Mouse (Mus musculus) CH12.LX (cell line): ENCODE measurements around the gene Ndufb10. TPM values are rescaled to one million over a fixed set of nuclear protein-coding genes. Genes with fewer than 3 reads are reported as not detected.

Source experiments
- DNase-seq: peaks from one replicate; pipeline ENCODE4 v3.0.0-alpha.2; 2013; ENCODE audit errors: extremely low read depth
- H3K27ac ChIP-seq: 2 replicates; pipeline ENCODE4 v1.5.1; 2012; ENCODE audit warnings: low read depth, mild to moderate bottlenecking, control low read depth, moderate library complexity; ENCODE audit not compliant: insufficient read depth
- H3K27me3 ChIP-seq: replicated peaks from 2 replicates; pipeline ENCODE3; 2012; ENCODE audit warnings: inconsistent platforms
- H3K36me3 ChIP-seq, 2 experiments: replicated peaks in 1 of 2; 2 replicates each; pipeline versions ENCODE3 to v1.6.1; 2012; ENCODE audit warnings: inconsistent platforms in 1 of 2, low read length in 1 of 2, mild to moderate bottlenecking in 1 of 2, mixed read lengths in 1 of 2, moderate library complexity in 1 of 2; ENCODE audit not compliant: control insufficient read depth in 1 of 2, insufficient read depth in 1 of 2
- H3K4me1 ChIP-seq, 2 experiments: 2 replicates each; pipeline ENCODE4 v1.6.1; 2012; ENCODE audit warnings: inconsistent platforms in 1 of 2, moderate library complexity in 1 of 2; ENCODE audit not compliant: insufficient read depth in 2 of 2, control insufficient read depth in 1 of 2
- H3K4me2 ChIP-seq: 2 replicates; pipeline ENCODE4 v1.6.1; 2012; ENCODE audit warnings: low read depth, mild to moderate bottlenecking, control low read depth; ENCODE audit not compliant: poor library complexity, insufficient read depth, severe bottlenecking
- H3K4me3 ChIP-seq, 3 experiments: fragments of 150-350 bp in 1 of 3; sonication (generic) in 1 of 3; replicated peaks in 1 of 3; 2 replicates each; pipeline versions ENCODE3 to v1.5.1; 2011 to 2012; ENCODE audit warnings: low read depth in 2 of 3, low read length in 2 of 3, mild to moderate bottlenecking in 2 of 3, moderate library complexity in 2 of 3, control low read depth in 1 of 3, improper control_type of control experiment in 1 of 3, inconsistent platforms in 1 of 3, mixed read lengths in 1 of 3; ENCODE audit not compliant: poor library complexity in 1 of 3
- H3K79me2 ChIP-seq: replicated peaks from 2 replicates; pipeline ENCODE4 v1.6.1; 2012; ENCODE audit warnings: mild to moderate bottlenecking, moderate library complexity; ENCODE audit not compliant: control insufficient read depth, poor library complexity, insufficient read depth, severe bottlenecking; ENCODE audit errors: extremely low read depth
- H3K9ac ChIP-seq: 2 replicates; pipeline ENCODE4 v1.6.1; 2012; ENCODE audit warnings: low read depth, mild to moderate bottlenecking, control low read depth, moderate library complexity; ENCODE audit not compliant: insufficient read depth
- H3K9me3 ChIP-seq: replicated peaks from 2 replicates; pipeline ENCODE3; 2012; ENCODE audit warnings: low read length, inconsistent platforms, mixed read lengths
- CHD2 ChIP-seq: IDR thresholded peaks from 2 replicates; pipeline ENCODE4 v1.6.1; 2011; ENCODE audit warnings: low read length, improper control_type of control experiment
- CTCF ChIP-seq, 2 experiments: IDR thresholded peaks in 1 of 2; conservative IDR thresholded peaks in 1 of 2; 2 replicates each; pipeline ENCODE4 v1.5.1; 2011 to 2012; ENCODE audit warnings: low read depth in 2 of 2, low read length in 2 of 2, improper control_type of control experiment in 1 of 2, inconsistent platforms in 1 of 2, mild to moderate bottlenecking in 1 of 2, moderate library complexity in 1 of 2
- E2F4 ChIP-seq: IDR thresholded peaks from 2 replicates; pipeline ENCODE4 v1.6.1; 2011; ENCODE audit warnings: low read depth, low read length, improper control_type of control experiment; ENCODE audit not compliant: insufficient replicate concordance
- ELF1 ChIP-seq: IDR thresholded peaks from 2 replicates; pipeline ENCODE4 v1.6.1; 2014; ENCODE audit warnings: low read depth, mild to moderate bottlenecking, inconsistent platforms, low read length, improper control_type of control experiment
- HCFC1 ChIP-seq: IDR thresholded peaks from 2 replicates; pipeline ENCODE4 v1.6.1; 2012; ENCODE audit warnings: low read depth, mild to moderate bottlenecking, inconsistent platforms, low read length, improper control_type of control experiment
- MXI1 ChIP-seq: IDR thresholded peaks from 2 replicates; pipeline ENCODE4 v1.6.1; 2011; ENCODE audit warnings: mild to moderate bottlenecking, low read depth, low read length, improper control_type of control experiment
- POLR2A ChIP-seq: IDR thresholded peaks from 2 replicates; pipeline ENCODE4 v1.6.1; 2011; ENCODE audit warnings: low read depth, mild to moderate bottlenecking, improper control_type of control experiment, low read length
- RAD21 ChIP-seq: IDR thresholded peaks from 2 replicates; pipeline ENCODE4 v1.6.1; 2011; ENCODE audit warnings: low read depth, mild to moderate bottlenecking, low read length, improper control_type of control experiment, moderate library complexity
- RCOR1 ChIP-seq: conservative IDR thresholded peaks from 2 replicates; pipeline ENCODE4 v1.6.1; 2012; ENCODE audit warnings: low read depth, mild to moderate bottlenecking, inconsistent platforms, low read length, improper control_type of control experiment
- TBP ChIP-seq: conservative IDR thresholded peaks from 2 replicates; pipeline ENCODE4 v1.6.1; 2011; ENCODE audit warnings: low read depth, low read length, improper control_type of control experiment
- UBTF ChIP-seq: IDR thresholded peaks from 2 replicates; pipeline ENCODE4 v1.6.1; 2012; ENCODE audit warnings: low read depth, mild to moderate bottlenecking, inconsistent platforms, low read length, improper control_type of control experiment, moderate library complexity
- USF1 ChIP-seq: IDR thresholded peaks from 2 replicates; pipeline ENCODE4 v1.6.1; 2014; ENCODE audit warnings: low read depth, mild to moderate bottlenecking, inconsistent platforms, low read length, improper control_type of control experiment
- USF2 ChIP-seq: conservative IDR thresholded peaks from 2 replicates; pipeline ENCODE4 v1.6.1; 2011; ENCODE audit warnings: low read depth, low read length, improper control_type of control experiment
- ZC3H11A ChIP-seq: IDR thresholded peaks from 2 replicates; pipeline ENCODE4 v1.6.1; 2012; ENCODE audit warnings: low read depth, mild to moderate bottlenecking, inconsistent platforms, low read length, improper control_type of control experiment
- ZMIZ1 ChIP-seq: IDR thresholded peaks from 2 replicates; pipeline ENCODE4 v1.6.1; 2012; ENCODE audit warnings: low read depth, mild to moderate bottlenecking, inconsistent platforms, low read length, improper control_type of control experiment
- ZNF384 ChIP-seq: IDR thresholded peaks from 2 replicates; pipeline ENCODE4 v1.6.1; 2012; ENCODE audit warnings: low read depth, low read length, improper control_type of control experiment, inconsistent platforms
- dilution Hi-C: fragments of 300-500 bp; cut with MboI; formaldehyde crosslinking; loops from 2 replicates; pipeline ENCODE4 v1.14.3; 2020; ENCODE audit warnings: low sequenced_read_pairs; ENCODE audit not compliant: extremely low pct_unique_long_range_greater_than_20kb, extremely low pct_ligation_motif_present
- in situ Hi-C: fragments of 300-500 bp; cut with MboI; formaldehyde crosslinking; loops from 3 replicates; pipeline ENCODE4 v1.14.3; 2019; ENCODE audit warnings: low sequenced_read_pairs, low pct_ligation_motif_present, low pct_unique_long_range_greater_than_20kb, mixed read lengths
- polyA plus RNA-seq: library from polyadenylated mRNA; unstranded; fragments of >175 nt; gene quantifications from 2 replicates; pipeline ENCODE4 v1.2.1, GENCODE M21; 2012; ENCODE audit warnings: low read depth; ENCODE audit not compliant: insufficient read length
- total RNA-seq, 2 experiments: library from RNA; depleted of rRNA; stranded (reverse); fragments of 300-350 nt in 1 of 2; fragments of >200 nt in 1 of 2; gene quantifications; 2 replicates each; pipeline ENCODE4 v1.2.3; 2012 to 2014

Ndufb10 gene
- total and polyA plus RNA-seq, 3 experiments: 136 to 207 (median 188) TPM

- peaks cover 0 to 24% of the 10 kb centered on the region in 2 experiments; a peak in 2 of 4 replicates for H3K4me1 ChIP-seq
- TF ChIP-seq ZMIZ1 (no peak), USF1 (no peak), ZNF384 (no peak), HCFC1 (no peak), TBP (no peak), USF2 (no peak), CHD2 (no peak), UBTF (no peak), MXI1 (no peak), POLR2A (no peak), CTCF (conservative IDR thresholded peaks at IDR 0.05 in 1 of 2, IDR thresholded peaks at IDR 0.05 in 1 of 2; ENCODE audit: low read depth in 2 of 2, low read length in 2 of 2) (no peak), RCOR1 (no peak)
- H3K79me2 ChIP-seq: peaks cover 7% of the 10 kb centered on the region; the same call in 1 of the 2 replicates
- in situ Hi-C loops: no loop called here
- no peaks in the 10 kb centered on the region for H3K27me3 ChIP-seq
- H3K4me2 ChIP-seq: no peak overlapping the region
- peaks cover 0 to 2% of the 10 kb centered on the region in 2 experiments for H3K36me3 ChIP-seq
- no peak for DNase-seq
- dilution Hi-C loops: no loop called here
- no peaks in the 10 kb centered on the region for H3K9me3 ChIP-seq
- H3K9ac ChIP-seq: no peak overlapping the region
- no peak overlapping the region for H3K27ac ChIP-seq
- no peak overlapping the region for H3K4me3 ChIP-seq
Measured at GRCm38 (mm10) chr17:24728184-24728583, 3.9 kb upstream of the Ndufb10 start.

DNA sequence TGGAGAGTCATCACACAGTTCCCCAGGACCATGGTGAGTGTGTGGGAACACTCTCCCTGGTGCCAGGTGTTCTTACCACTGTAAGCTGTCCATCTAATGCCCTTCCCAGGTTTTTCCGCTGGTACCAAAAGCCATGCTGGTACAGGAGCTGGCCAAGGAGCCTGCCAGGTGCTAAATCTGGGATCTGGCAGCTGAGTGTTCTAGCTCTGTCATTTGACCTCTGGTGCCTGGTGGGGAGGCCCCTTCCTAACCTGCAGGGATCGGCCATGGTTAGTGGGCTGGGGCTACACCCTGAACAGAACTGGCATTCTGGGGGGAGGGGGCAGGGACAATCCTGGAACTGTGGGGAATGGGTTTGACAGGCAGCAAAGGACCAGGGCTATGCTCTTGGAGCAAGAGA is 3.3 kb upstream of the Ndufb10 start, which contains the start of gene Rpl3l:
Gene Rpl3l, plus strand, starts transcription at position 203 of the 400 bp plus-strand sequence.
- no peaks in the 10 kb centered on the region for H3K27me3 ChIP-seq
- H3K4me3 ChIP-seq: no peak within 1 kb of the TSS
- no peak for DNase-seq
- peaks cover 11% of the 10 kb centered on the region; the same call in 1 of the 2 replicates for H3K79me2 ChIP-seq
- dilution Hi-C loops (no loop called here), in situ Hi-C loops (no loop called here)
- no peak within 1 kb of the TSS for H3K27ac ChIP-seq
- H3K4me1 ChIP-seq: peaks cover under 1 to 23% of the 10 kb centered on the region in 2 experiments; a peak in 3 of 4 replicates
- H3K36me3 ChIP-seq: peaks cover under 1% of the 10 kb centered on the region in 2 experiments
- TF ChIP-seq RAD21 (no peak), ELF1 (no peak), CHD2 (no peak), ZC3H11A (no peak), UBTF (no peak), E2F4 (no peak), USF1 (no peak), POLR2A (no peak), TBP (no peak)
- H3K9me3 ChIP-seq: no peaks in the 10 kb centered on the region
- no peak within 1 kb of the TSS for H3K9ac ChIP-seq
- H3K4me2 ChIP-seq: no peak within 1 kb of the TSS
